8 mouse cellular contexts compared by ENCODE assay signal in genomic region chr1:133422615-133423161, GRCm38 (mm10). TPM values are rescaled to one million over a fixed set of nuclear protein-coding genes. Genes with fewer than 3 reads are reported as not detected.
A peak's percentile ranks its signal among the peaks of the same experiment; 100 is the strongest.
DNase-seq lines count a peak whose midpoint lies in the region; ATAC-seq and TF ChIP-seq lines count a peak whose summit lies in the region.

No protein-coding gene starts in this region.

- WGBS in spleen, adult 2 months = 5% methylated on average over 29 of the region's 29 CpGs
- WGBS in forebrain, embryonic 15.5 days = under 1% methylated on average over 29 of the region's 29 CpGs
- under 1% methylated on average over 29 of the region's 29 CpGs for WGBS in hindbrain, postnatal 0 days
- WGBS in liver, postnatal 0 days (ENCODE audit: insufficient replicate concordance) = under 1% methylated on average over 29 of the region's 29 CpGs
- 2% methylated on average over 29 of the region's 29 CpGs for WGBS in olfactory bulb, adult 2 months

- TF ChIP-seq CTCF in spleen, adult 2 months (IDR thresholded peaks at IDR 0.05; ENCODE audit: extremely low read depth, insufficient read depth, insufficient read length, insufficient replicate concordance) = no peak
- no peak for TF ChIP-seq CTCF in hindbrain, postnatal 0 days (IDR thresholded peaks at IDR 0.05; ENCODE audit: low read depth)
- TF ChIP-seq CTCF in liver, postnatal 0 days (IDR thresholded peaks at IDR 0.05; ENCODE audit: low read depth) = no peak
- no peak for TF ChIP-seq CTCF in olfactory bulb, adult 2 months (IDR thresholded peaks at IDR 0.05; ENCODE audit: insufficient read depth, low read depth, low read length)

- H3K4me1 ChIP-seq in spleen, adult 2 months (ENCODE audit: control insufficient read depth, insufficient read depth, insufficient read length) = peaks cover 9% of the 10 kb centered on the region
- H3K4me1 ChIP-seq in forebrain, embryonic 15.5 days = peaks cover 24% of the 10 kb centered on the region
- H3K4me1 ChIP-seq in hindbrain, postnatal 0 days (ENCODE audit: insufficient read depth, low read length) = no peaks in the 10 kb centered on the region
- peaks cover 10% of the 10 kb centered on the region for H3K4me1 ChIP-seq in liver, postnatal 0 days (ENCODE audit: insufficient read depth)
- H3K4me1 ChIP-seq in olfactory bulb, adult 2 months (ENCODE audit: control insufficient read depth, insufficient read depth, low read length) = peaks cover 12% of the 10 kb centered on the region

- no peaks in the 10 kb centered on the region for H3K36me3 ChIP-seq in spleen, adult 2 months (ENCODE audit: control insufficient read depth, insufficient read depth, low read length)
- no peaks in the 10 kb centered on the region for H3K36me3 ChIP-seq in forebrain, embryonic 15.5 days
- no peaks in the 10 kb centered on the region for H3K36me3 ChIP-seq in hindbrain, postnatal 0 days (ENCODE audit: insufficient read depth, low read length)
- H3K36me3 ChIP-seq in liver, postnatal 0 days (replicated peaks; ENCODE audit: insufficient read depth, low read length) = no peaks in the 10 kb centered on the region

- peak overlapping the region; percentile 55 for H3K4me3 ChIP-seq in spleen, adult 2 months (ENCODE audit: extremely low read depth, insufficient read depth, insufficient read length)
- H3K4me3 ChIP-seq in forebrain, embryonic 15.5 days = peak overlapping the region; percentile 80
- H3K4me3 ChIP-seq in hindbrain, postnatal 0 days (ENCODE audit: low read length) = peak overlapping the region; percentile 75
- peak overlapping the region; percentile 57 for H3K4me3 ChIP-seq in liver, postnatal 0 days (ENCODE audit: low read depth, low read length)
- peak overlapping the region; percentile 56 for H3K4me3 ChIP-seq in olfactory bulb, adult 2 months (ENCODE audit: insufficient read depth, low read depth, low read length)

- no peak for TF ChIP-seq POLR2A in spleen, adult 2 months (IDR thresholded peaks at IDR 0.05; ENCODE audit: low read depth, low read length)
- no peak for TF ChIP-seq POLR2A in olfactory bulb, adult 2 months (IDR thresholded peaks at IDR 0.05; ENCODE audit: insufficient read depth, low read depth, low read length)

- no peak for TF ChIP-seq EP300 in liver, postnatal 0 days (IDR thresholded peaks at IDR 0.05; ENCODE audit: low read depth)

- no peak for DNase-seq in spleen, adult 2 months (ENCODE audit: low read depth in 1 of 2, low spot score in 2 of 2)
- DNase-seq in spleen, postnatal 4 days (ENCODE audit: low spot score in 2 of 2) = no peak
- DNase-seq in hindbrain, postnatal 0 days (ENCODE audit: low spot score) = peak; percentile 57
- no peak for DNase-seq in liver, postnatal 0 days
- no peak for DNase-seq in left cerebral cortex, postnatal 36 days (ENCODE audit: low spot score in 2 of 2)
- DNase-seq in left cerebral cortex, adult 8-10 months (ENCODE audit: low spot score in 2 of 2) = no peak

- peaks cover 17% of the 10 kb centered on the region for H3K27me3 ChIP-seq in spleen, adult 2 months (ENCODE audit: control insufficient read depth, insufficient read depth, low read length)
- H3K27me3 ChIP-seq in forebrain, embryonic 15.5 days = no peaks in the 10 kb centered on the region
- H3K27me3 ChIP-seq in hindbrain, postnatal 0 days (ENCODE audit: insufficient read depth, low read length) = no peaks in the 10 kb centered on the region
- peaks cover 7% of the 10 kb centered on the region for H3K27me3 ChIP-seq in liver, postnatal 0 days (ENCODE audit: insufficient read depth, low read length)

- peak overlapping the region; percentile 100 for H3K4me2 ChIP-seq in forebrain, embryonic 15.5 days (replicated peaks)
- H3K4me2 ChIP-seq in hindbrain, postnatal 0 days (ENCODE audit: low read depth, low read length) = peak overlapping the region; percentile 100
- peak overlapping the region; percentile 86 for H3K4me2 ChIP-seq in liver, postnatal 0 days (ENCODE audit: low read depth, low read length)

- no peaks in the 10 kb centered on the region for H3K9me3 ChIP-seq in forebrain, embryonic 15.5 days
- H3K9me3 ChIP-seq in hindbrain, postnatal 0 days (ENCODE audit: low read length) = no peaks in the 10 kb centered on the region
- no peaks in the 10 kb centered on the region for H3K9me3 ChIP-seq in liver, postnatal 0 days (ENCODE audit: low read length)

- peak; percentile 48 for ATAC-seq in forebrain, embryonic 15.5 days (replicated peaks)
- ATAC-seq in hindbrain, postnatal 0 days = peak; percentile 24; the same call in 1 of the 2 replicates
- ATAC-seq in liver, postnatal 0 days = no peak

- peak overlapping the region; percentile 73 for H3K9ac ChIP-seq in forebrain, embryonic 15.5 days (replicated peaks)
- H3K9ac ChIP-seq in hindbrain, postnatal 0 days (replicated peaks; ENCODE audit: low read length) = peak overlapping the region; percentile 65
- peak overlapping the region; percentile 69 for H3K9ac ChIP-seq in liver, postnatal 0 days (replicated peaks)

- intact Hi-C loops in left cerebral cortex, postnatal 36 days (cut with DNase I) = loop anchor here (1.0 to 10.0 kb wide), 3 partner anchors 35 to 188 kb away; partner anchors contain the start of gene Snrpe

- H3K27ac ChIP-seq in spleen, adult 2 months (ENCODE audit: insufficient read depth, low read length) = peak overlapping the region; percentile 44; the same call in 1 of the 2 replicates
- H3K27ac ChIP-seq in forebrain, embryonic 15.5 days (replicated peaks) = no peak overlapping the region
- peak overlapping the region; percentile 79; the same call in 1 of the 2 replicates for H3K27ac ChIP-seq in hindbrain, postnatal 0 days
- no peak overlapping the region for H3K27ac ChIP-seq in liver, postnatal 0 days (ENCODE audit: low read depth)
- peak overlapping the region; percentile 16 for H3K27ac ChIP-seq in olfactory bulb, adult 2 months (ENCODE audit: insufficient read depth, low read depth, low read length)

RNA-seq across cellular contexts. Expression of gene Sox13, which starts 1.5 kb away (rescaled TPM):
- polyA plus RNA-seq in spleen, adult 2 months (2012; rRNA removed) = 12.4 and 13.6 TPM in 2 replicates
- polyA plus RNA-seq in forebrain, embryonic 15.5 days (2015; fragmentation: Nextera tagmentation; extraction: Ambion mirVana) = 4.6 and 5.1 TPM in 2 replicates
- total RNA-seq in hindbrain, postnatal 0 days (2014; rRNA removed) = 13.1 and 16.8 TPM in 2 replicates
- polyA plus RNA-seq in hindbrain, postnatal 0 days (2015; fragmentation: Nextera tagmentation; extraction: Ambion mirVana) = 2.9 and 3.3 TPM in 2 replicates
- 1.3 and 1.9 TPM in 2 replicates for polyA plus RNA-seq in liver, postnatal 0 days (2015; fragmentation: Nextera tagmentation; extraction: Ambion mirVana)
- not detected in 2 replicates for polyA plus RNA-seq in olfactory bulb, adult 2 months (2012; ENCODE audit: insufficient read depth, insufficient read length, low replicate concordance, missing spikeins)
- 10 to 100 TPM in 1 of 2 experiments, 1 to 10 TPM in 1; 8.3 to 12.0 TPM for total RNA-seq in left cerebral cortex, postnatal 36 days (2021)
- total RNA-seq in left cerebral cortex, adult 8-10 months (2022) = 10 to 100 TPM in 3 of 4 experiments, 1 to 10 TPM in 1; 8.0 to 12.5 (median 11.4) TPM

RNA-seq across cellular contexts. Expression of gene Etnk2, which starts 59.3 kb away (rescaled TPM):
- polyA plus RNA-seq in spleen, adult 2 months (2012; rRNA removed) = 0.20 and 0.22 TPM in 2 replicates
- 5.2 and 5.9 TPM in 2 replicates for polyA plus RNA-seq in forebrain, embryonic 15.5 days (2015; fragmentation: Nextera tagmentation; extraction: Ambion mirVana)
- total RNA-seq in hindbrain, postnatal 0 days (2014; rRNA removed) = 36.7 and 49.7 TPM in 2 replicates
- polyA plus RNA-seq in hindbrain, postnatal 0 days (2015; fragmentation: Nextera tagmentation; extraction: Ambion mirVana) = 27.4 and 29.6 TPM in 2 replicates
- polyA plus RNA-seq in liver, postnatal 0 days (2015; fragmentation: Nextera tagmentation; extraction: Ambion mirVana) = 39.5 and 39.6 TPM in 2 replicates
- polyA plus RNA-seq in olfactory bulb, adult 2 months (2012; ENCODE audit: insufficient read depth, insufficient read length, low replicate concordance, missing spikeins) = not detected in 2 replicates
- 10 to 100 TPM in 1 of 2 experiments, 1 to 10 TPM in 1; 7.8 to 10.2 TPM for total RNA-seq in left cerebral cortex, postnatal 36 days (2021)
- 1 to 10 TPM; 7.1 to 9.9 (median 7.9) TPM for total RNA-seq in left cerebral cortex, adult 8-10 months (2022)

Comparison
In these comparisons a context has a peak if more than half of its experiments do, and no peak if none do; other contexts are left out.
1. H3K27ac ChIP-seq: peak in spleen, adult 2 months (single experiment), hindbrain, postnatal 0 days (single experiment) and olfactory bulb, adult 2 months (single experiment); none in forebrain, embryonic 15.5 days (single experiment) and liver, postnatal 0 days (single experiment).
2. Peak in every context shown above with its lines, with median percentiles within 50 percentile points of each other: H3K4me3 ChIP-seq, H3K4me2 ChIP-seq and H3K9ac ChIP-seq.